Mouse (Mus musculus) bone marrow macrophage, adult 2 months (primary cell): ENCODE data around the gene Eepd1. TPM values are rescaled to one million over a fixed set of nuclear protein-coding genes. Genes with fewer than 3 reads are reported as not detected.
A peak's percentile ranks its signal among the peaks of the same experiment; 100 is the strongest.

Experiments
- H3K27ac ChIP-seq: 2 replicates; pipeline ENCODE4 v1.5.1; 2012; ENCODE audit warnings: low read depth, low read length; ENCODE audit not compliant: insufficient read depth
- H3K4me1 ChIP-seq: 2 replicates; pipeline ENCODE4 v1.6.1; 2012; ENCODE audit warnings: low read length; ENCODE audit not compliant: control insufficient read depth, insufficient read depth
- H3K4me3 ChIP-seq: 2 replicates; pipeline ENCODE4 v1.5.1; 2012; ENCODE audit warnings: mild to moderate bottlenecking, low read length, moderate library complexity; ENCODE audit not compliant: insufficient read depth
- CTCF ChIP-seq: IDR thresholded peaks from 2 replicates; pipeline ENCODE4 v1.5.1; 2012; ENCODE audit warnings: low read depth, mild to moderate bottlenecking, low read length, moderate library complexity
- POLR2A ChIP-seq: IDR thresholded peaks from 2 replicates; pipeline ENCODE4 v1.6.1; 2012; ENCODE audit warnings: mild to moderate bottlenecking, low read depth, low read length, borderline replicate concordance
- polyA plus RNA-seq: library from polyadenylated mRNA; stranded (reverse); fragments of >200 nt; gene quantifications from 2 replicates; pipeline ENCODE4 v1.2.4, GENCODE M21; 2012; ENCODE audit not compliant: missing spikeins, insufficient read depth, insufficient read length

Eepd1 gene
- polyA plus RNA-seq, 1 experiment: 26.6 TPM

DNA sequence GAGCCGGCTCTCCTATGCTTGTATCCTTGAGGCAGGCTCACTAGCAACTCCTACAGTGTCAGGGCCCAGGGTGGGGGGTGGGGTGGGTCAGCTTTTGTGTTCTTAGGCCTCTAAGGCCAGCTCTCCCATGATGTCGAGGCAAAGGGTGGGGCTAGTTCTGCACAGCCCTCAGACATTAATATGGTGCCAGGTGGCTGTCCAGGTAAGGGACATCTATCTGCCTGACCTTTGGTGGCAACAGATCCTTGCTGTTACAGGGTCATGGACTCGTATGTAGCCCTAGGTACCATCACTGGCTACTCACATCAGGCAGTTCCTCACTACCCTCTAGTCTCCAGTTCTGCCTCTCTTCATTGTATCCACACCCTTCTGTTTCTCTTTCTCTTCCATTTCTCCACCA, 87.4 kb downstream of the Eepd1 start:
- peaks cover 54% of the 10 kb centered on the region for H3K4me1 ChIP-seq
- no peak for TF ChIP-seq CTCF
- TF ChIP-seq POLR2A: no peak
- H3K27ac ChIP-seq: no peak overlapping the region
- no peak overlapping the region for H3K4me3 ChIP-seq

DNA sequence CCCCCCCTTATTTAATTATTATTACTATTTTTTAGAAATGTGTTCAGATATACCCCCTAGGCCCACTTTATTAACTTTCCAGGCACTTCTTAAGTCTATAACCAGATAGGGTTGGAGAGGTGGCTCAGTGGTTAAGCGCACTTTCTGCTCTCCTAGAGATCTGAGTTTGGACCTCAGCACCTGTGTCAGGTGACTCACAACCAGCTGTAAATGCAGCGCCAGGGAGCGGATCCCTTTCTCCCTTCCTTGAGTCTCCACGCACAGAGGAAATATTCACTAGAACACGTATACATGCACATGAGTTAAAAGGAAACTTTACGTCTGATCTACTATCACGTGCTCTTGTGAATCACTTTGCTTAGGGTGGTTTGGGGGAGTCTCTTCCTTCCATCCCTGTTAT, 88.7 kb downstream of the Eepd1 start:
- peak overlapping the region; percentile 88 for H3K27ac ChIP-seq
- peaks cover 52% of the 10 kb centered on the region for H3K4me1 ChIP-seq
- no peak for TF ChIP-seq POLR2A
- H3K4me3 ChIP-seq: no peak overlapping the region

GRCm38 (mm10) chr9:25570436-25570835, 89.1 kb downstream of the Eepd1 start:
- Histone ChIP-seq H3K4me3 (no peak overlapping the region), H3K4me1 (peaks cover 49% of the 10 kb centered on the region), H3K27ac (peak overlapping the region; percentile 88)
- TF ChIP-seq CTCF (no peak), POLR2A (no peak)

DNA sequence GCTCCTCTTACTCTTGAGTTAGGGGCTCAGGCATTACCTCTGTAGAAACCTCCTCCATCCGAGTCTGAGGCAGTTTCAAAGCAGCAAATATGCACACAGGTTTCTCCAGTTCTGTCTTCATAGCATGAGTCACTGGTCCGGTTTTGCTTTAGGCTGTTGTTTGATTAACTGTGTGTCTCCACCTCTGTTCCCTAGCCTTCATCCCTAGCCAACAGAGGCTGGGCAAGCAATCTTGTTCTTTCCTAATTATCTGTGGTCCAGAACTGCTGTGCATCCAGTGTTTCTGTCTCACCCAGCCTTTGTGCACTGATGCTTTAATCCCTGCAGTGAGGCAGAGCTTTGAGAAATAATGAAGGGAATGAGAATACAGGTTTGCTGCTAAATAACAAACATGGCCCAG, 90.0 kb downstream of the Eepd1 start:
- Histone ChIP-seq H3K4me1 (peaks cover 45% of the 10 kb centered on the region), H3K4me3 (no peak overlapping the region; the same call in 1 of the 2 replicates), H3K27ac (peak overlapping the region; percentile 88)
- TF ChIP-seq CTCF (no peak), POLR2A (no peak)

GRCm38 (mm10) chr9:25573753-25574152, 92.4 kb downstream of the Eepd1 start:
- Histone ChIP-seq H3K4me1 (peaks cover 32% of the 10 kb centered on the region), H3K4me3 (no peak overlapping the region), H3K27ac (no peak overlapping the region)
- no peak for TF ChIP-seq CTCF
- no peak for TF ChIP-seq POLR2A

GRCm38 (mm10) chr9:25574186-25574585, 92.8 kb downstream of the Eepd1 start:
- TF ChIP-seq CTCF (no peak), POLR2A (no peak)
- peaks cover 27% of the 10 kb centered on the region for H3K4me1 ChIP-seq
- no peak overlapping the region for H3K4me3 ChIP-seq
- H3K27ac ChIP-seq: no peak overlapping the region

GRCm38 (mm10) chr9:25578674-25579596, 97.6 kb downstream of the Eepd1 start:
- TF ChIP-seq CTCF (no peak), POLR2A (no peak)
- Histone ChIP-seq H3K4me3 (no peak overlapping the region), H3K4me1 (peaks cover 4% of the 10 kb centered on the region), H3K27ac (no peak overlapping the region)

DNA sequence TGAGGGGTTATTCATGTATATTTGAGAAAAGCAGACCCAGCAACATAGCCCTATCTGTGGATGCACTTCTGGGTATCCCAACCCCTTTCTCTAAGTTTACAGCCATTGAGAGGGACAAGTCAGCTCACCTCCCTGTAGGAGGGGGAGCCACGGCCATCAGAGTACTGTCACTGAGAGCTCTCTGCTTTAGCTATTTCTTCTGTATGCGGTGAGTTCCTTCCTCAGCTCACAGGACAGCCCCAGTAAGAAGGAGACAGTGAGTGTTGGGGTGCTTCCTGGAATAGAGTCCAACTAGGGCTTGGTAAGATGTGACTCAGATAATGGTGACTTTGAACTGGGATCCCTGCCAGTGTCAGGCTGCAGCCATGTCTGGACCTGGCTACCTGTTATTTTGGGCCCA, 102.3 kb downstream of the Eepd1 start:
- peaks cover 11% of the 10 kb centered on the region for H3K4me1 ChIP-seq
- no peak for TF ChIP-seq CTCF
- TF ChIP-seq POLR2A: no peak
- no peak overlapping the region for H3K4me3 ChIP-seq
- H3K27ac ChIP-seq: no peak overlapping the region

GRCm38 (mm10) chr9:25585614-25586013, 104.3 kb downstream of the Eepd1 start:
- Histone ChIP-seq H3K27ac (no peak overlapping the region), H3K4me3 (no peak overlapping the region), H3K4me1 (peaks cover 11% of the 10 kb centered on the region)
- TF ChIP-seq CTCF (no peak), POLR2A (no peak)

DNA sequence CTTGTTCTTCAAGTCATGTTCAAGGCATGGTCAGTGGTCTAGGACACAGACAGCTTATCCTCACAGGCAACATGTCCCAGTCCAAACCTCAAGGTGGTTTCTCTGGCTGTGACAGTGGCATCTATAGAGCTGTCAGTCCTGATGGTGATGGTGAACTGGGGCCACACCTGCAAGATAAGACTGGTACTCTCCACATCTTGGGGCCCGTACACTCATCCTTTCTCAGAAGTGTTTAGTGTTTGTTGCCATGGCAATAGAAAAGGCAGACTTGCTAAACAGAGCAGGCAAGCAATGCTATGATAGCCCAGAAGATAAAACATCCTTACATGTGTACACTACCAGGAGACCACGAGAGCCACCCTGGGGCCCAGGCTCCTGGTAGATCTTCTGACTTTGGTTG, 107.2 kb downstream of the Eepd1 start:
- H3K4me1 ChIP-seq: peaks cover 15% of the 10 kb centered on the region
- no peak overlapping the region for H3K4me3 ChIP-seq
- no peak overlapping the region for H3K27ac ChIP-seq
- TF ChIP-seq CTCF: no peak
- TF ChIP-seq POLR2A: no peak
